ENCODE assay signal across 8 mouse cellular contexts in genomic region chr4:134362586-134362985, GRCm38 (mm10). TPM values are rescaled to one million over a fixed set of nuclear protein-coding genes. Genes with fewer than 3 reads are reported as not detected.
A peak's percentile ranks its signal among the peaks of the same experiment; 100 is the strongest.
DNase-seq lines count a peak whose midpoint lies in the region; ATAC-seq and TF ChIP-seq lines count a peak whose summit lies in the region.

No protein-coding gene starts in this region.

- H3K27ac ChIP-seq in embryonic facial prominence, embryonic 13.5 days: no peak overlapping the region
- H3K27ac ChIP-seq in kidney, postnatal 0 days: no peak overlapping the region

- H3K36me3 ChIP-seq in embryonic facial prominence, embryonic 13.5 days: no peaks in the 10 kb centered on the region
- H3K36me3 ChIP-seq in kidney, postnatal 0 days (ENCODE audit: insufficient read depth, low read length): no peaks in the 10 kb centered on the region

- peaks cover 37% of the 10 kb centered on the region for H3K4me1 ChIP-seq in embryonic facial prominence, embryonic 13.5 days
- 0 out of 2 replicates have a peak, but pooled peaks cover 3% of the 10 kb centered on the region for H3K4me1 ChIP-seq in kidney, postnatal 0 days (replicated peaks; ENCODE audit: insufficient read depth, low read length)

- peak; percentile 53 to 67 for DNase-seq in lung, adult 18-20 months
- DNase-seq in lung, postnatal 14 days: no peak
- DNase-seq in kidney, postnatal 0 days (ENCODE audit: low spot score): peak; percentile 52
- DNase-seq in spleen, adult 12 weeks (ENCODE audit: low spot score): peak; percentile 37
- no peak for DNase-seq in urinary bladder, postnatal 25 days (ENCODE audit: low spot score)
- DNase-seq in layer of hippocampus, postnatal 36 days: no peak
- no peak for DNase-seq in cerebellum, postnatal 14 days

- no peaks in the 10 kb centered on the region for H3K9me3 ChIP-seq in embryonic facial prominence, embryonic 13.5 days
- no peaks in the 10 kb centered on the region for H3K9me3 ChIP-seq in kidney, postnatal 0 days (replicated peaks; ENCODE audit: low read length)

- ATAC-seq in embryonic facial prominence, embryonic 13.5 days (ENCODE audit: insufficient number of reproducible peaks, insufficient read depth, low FRiP score, low TSS enrichment, low read depth): no peak
- no peak for ATAC-seq in kidney, postnatal 0 days (replicated peaks; ENCODE audit: low FRiP score, low read depth)

- no peak overlapping the region; the same call in 1 of the 2 replicates for H3K9ac ChIP-seq in embryonic facial prominence, embryonic 13.5 days
- no peak overlapping the region for H3K9ac ChIP-seq in kidney, postnatal 0 days (ENCODE audit: low read depth, low read length)

- TF ChIP-seq CTCF in kidney, postnatal 0 days (IDR thresholded peaks at IDR 0.05; ENCODE audit: low read depth): no peak

- H3K4me2 ChIP-seq in embryonic facial prominence, embryonic 13.5 days: peak overlapping the region; percentile 45
- no peak overlapping the region for H3K4me2 ChIP-seq in kidney, postnatal 0 days (ENCODE audit: low read length)

- 0 out of 2 replicates have a peak overlapping the region, but pooled peaks have one; percentile 7 for H3K4me3 ChIP-seq in embryonic facial prominence, embryonic 13.5 days
- H3K4me3 ChIP-seq in kidney, postnatal 0 days (replicated peaks; ENCODE audit: low read depth, low read length): no peak overlapping the region

- WGBS in embryonic facial prominence, embryonic 13.5 days: 17% methylated on average over 9 of the region's 9 CpGs
- 26% methylated on average over 9 of the region's 9 CpGs for WGBS in kidney, postnatal 0 days

- H3K27me3 ChIP-seq in embryonic facial prominence, embryonic 13.5 days: peaks cover 5% of the 10 kb centered on the region
- H3K27me3 ChIP-seq in kidney, postnatal 0 days (ENCODE audit: insufficient read depth, low read length): 0 out of 2 replicates have a peak, but pooled peaks cover 3% of the 10 kb centered on the region

RNA-seq across cellular contexts. Expression of gene Slc30a2, which starts 19.6 kb away (rescaled TPM):
- polyA plus RNA-seq in embryonic facial prominence, embryonic 13.5 days (2015; fragmentation: Nextera tagmentation; extraction: Ambion mirVana): 0.34 and 0.38 TPM in 2 replicates
- polyA plus RNA-seq in kidney, postnatal 0 days (2015; fragmentation: Nextera tagmentation; extraction: Ambion mirVana): 0.48 and 0.82 TPM in 2 replicates
- not detected for total RNA-seq in layer of hippocampus, postnatal 36 days (2021)

RNA-seq across cellular contexts. Expression of gene Extl1, which starts 21.1 kb away (rescaled TPM):
- 4.5 and 5.4 TPM in 2 replicates for polyA plus RNA-seq in embryonic facial prominence, embryonic 13.5 days (2015; fragmentation: Nextera tagmentation; extraction: Ambion mirVana)
- polyA plus RNA-seq in kidney, postnatal 0 days (2015; fragmentation: Nextera tagmentation; extraction: Ambion mirVana): 0.70 and 0.86 TPM in 2 replicates
- total RNA-seq in layer of hippocampus, postnatal 36 days (2021): 10 to 100 TPM; 41.8 to 45.5 TPM

RNA-seq across cellular contexts. Expression of gene Pafah2, which starts 33.5 kb away (rescaled TPM):
- 12.0 and 13.0 TPM in 2 replicates for polyA plus RNA-seq in embryonic facial prominence, embryonic 13.5 days (2015; fragmentation: Nextera tagmentation; extraction: Ambion mirVana)
- 22.7 and 24.4 TPM in 2 replicates for polyA plus RNA-seq in kidney, postnatal 0 days (2015; fragmentation: Nextera tagmentation; extraction: Ambion mirVana)
- total RNA-seq in layer of hippocampus, postnatal 36 days (2021): 1 to 10 TPM; 6.6 to 8.2 TPM

RNA-seq across cellular contexts. Expression of gene Trim63, which starts 47.7 kb away (rescaled TPM):
- 1.2 and 1.7 TPM in 2 replicates for polyA plus RNA-seq in embryonic facial prominence, embryonic 13.5 days (2015; fragmentation: Nextera tagmentation; extraction: Ambion mirVana)
- polyA plus RNA-seq in kidney, postnatal 0 days (2015; fragmentation: Nextera tagmentation; extraction: Ambion mirVana): 2.4 and 2.7 TPM in 2 replicates
- total RNA-seq in layer of hippocampus, postnatal 36 days (2021): not detected

Comparison
In these comparisons a context has a peak if more than half of its experiments do, and no peak if none do; other contexts are left out.
1. DNase-seq: peak in lung, adult 18-20 months (2 of 2), kidney, postnatal 0 days (single experiment) and spleen, adult 12 weeks (single experiment); none in lung, postnatal 14 days (single experiment), urinary bladder, postnatal 25 days (single experiment), layer of hippocampus, postnatal 36 days (0 of 2) and cerebellum, postnatal 14 days (0 of 2).